15 mouse cellular contexts compared by ENCODE assay signal in the genomic region with DNA sequence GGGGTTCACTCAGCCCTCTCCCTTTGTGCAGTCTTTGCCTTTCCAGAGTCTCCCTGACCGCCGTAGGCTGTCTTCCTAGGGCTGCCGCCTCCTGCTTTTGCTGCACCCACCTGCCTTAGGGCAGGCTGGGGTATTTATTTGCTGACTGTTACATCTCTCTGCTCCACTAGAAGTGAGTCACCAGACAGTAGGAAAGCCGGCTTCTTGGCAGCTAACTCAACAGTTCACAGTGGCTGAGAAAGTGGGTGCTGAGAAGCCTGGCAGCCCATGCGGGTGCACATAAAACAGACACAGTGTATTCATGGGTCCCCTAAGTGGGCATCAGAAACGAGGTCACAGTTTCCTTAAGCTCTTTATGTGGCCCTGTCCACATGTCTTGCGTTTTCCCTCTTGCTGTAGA. TPM values are rescaled to one million over a fixed set of nuclear protein-coding genes. Genes with fewer than 3 reads are reported as not detected.
DNase-seq lines count a peak whose midpoint lies in the region; ATAC-seq lines count a peak whose summit lies in the region.
"Had no signal": no experiment of that assay in that cellular context is flagged by ENCODE, and none has a peak within 500 bp of the region (broad histone marks: within the 10 kb centered on the region; RNA-seq: fewer than 3 reads in every experiment).

No protein-coding gene starts in this region.

- no peak for ATAC-seq in heart, embryonic 12.5 days (ENCODE audit: insufficient number of reproducible peaks, low FRiP score)
- no peak for ATAC-seq in hindbrain, embryonic 12.5 days (ENCODE audit: low FRiP score)
- ATAC-seq: forebrain, embryonic 15.5 days; liver, embryonic 12.5 days; midbrain, embryonic 13.5 days had no signal

- H3K4me3 ChIP-seq in heart, embryonic 12.5 days, result no peak overlapping the region
- no peak overlapping the region for H3K4me3 ChIP-seq in heart, embryonic 10.5 days
- H3K4me3 ChIP-seq in hindbrain, embryonic 12.5 days, result no peak overlapping the region
- H3K4me3 ChIP-seq: forebrain, embryonic 15.5 days; limb, embryonic 10.5 days; liver, embryonic 12.5 days; midbrain, embryonic 13.5 days had no signal

- peak overlapping the region; percentile 22; the same call in 1 of the 2 replicates for H3K27ac ChIP-seq in heart, embryonic 12.5 days (ENCODE audit: poor library complexity, severe bottlenecking)
- no peak overlapping the region; the same call in 1 of the 2 replicates for H3K27ac ChIP-seq in heart, embryonic 10.5 days
- no peak overlapping the region for H3K27ac ChIP-seq in hindbrain, embryonic 12.5 days
- H3K27ac ChIP-seq: forebrain, embryonic 15.5 days; limb, embryonic 10.5 days; liver, embryonic 12.5 days; midbrain, embryonic 13.5 days had no signal

- H3K9me3 ChIP-seq in heart, embryonic 12.5 days (replicated peaks), result no peaks in the 10 kb centered on the region
- H3K9me3 ChIP-seq in heart, embryonic 10.5 days, result no peaks in the 10 kb centered on the region
- H3K9me3 ChIP-seq in hindbrain, embryonic 12.5 days (replicated peaks), result no peaks in the 10 kb centered on the region
- H3K9me3 ChIP-seq: forebrain, embryonic 15.5 days; limb, embryonic 10.5 days; liver, embryonic 12.5 days; midbrain, embryonic 13.5 days had no signal

- no peak for DNase-seq in heart, embryonic 10.5 days (ENCODE audit: low spot score)
- peak; percentile 81 for DNase-seq in right cerebral cortex, adult 18-20 months
- no peak for DNase-seq in right cerebral cortex, postnatal 14 days
- peak; percentile 62 to 77 for DNase-seq in frontal cortex, postnatal 36 days (ENCODE audit: low spot score in 2 of 2)
- DNase-seq in right cerebral cortex, postnatal 36 days (ENCODE audit: low spot score in 2 of 2), result peak; percentile 56 to 73
- DNase-seq: gastrocnemius, postnatal 25 days; kidney, adult 8-10 months; lung, embryonic 14.5 days; spleen, adult 18-20 months had no signal

- WGBS in heart, embryonic 12.5 days, result 82% methylated on average over 7 of the region's 7 CpGs
- WGBS in heart, embryonic 10.5 days, result 89% methylated on average over 7 of the region's 7 CpGs
- WGBS in hindbrain, embryonic 12.5 days, result 93% methylated on average over 7 of the region's 7 CpGs

- H3K9ac ChIP-seq in heart, embryonic 12.5 days, result no peak overlapping the region
- H3K9ac ChIP-seq in hindbrain, embryonic 12.5 days, result no peak overlapping the region
- H3K9ac ChIP-seq: forebrain, embryonic 15.5 days; liver, embryonic 12.5 days; lung, embryonic 14.5 days; midbrain, embryonic 13.5 days had no signal

- H3K4me2 ChIP-seq in heart, embryonic 12.5 days, result no peak overlapping the region
- no peak overlapping the region for H3K4me2 ChIP-seq in hindbrain, embryonic 12.5 days (replicated peaks)
- H3K4me2 ChIP-seq: forebrain, embryonic 15.5 days; liver, embryonic 12.5 days; lung, embryonic 14.5 days; midbrain, embryonic 13.5 days had no signal

- H3K4me1 ChIP-seq in heart, embryonic 12.5 days (replicated peaks), result peaks cover 26% of the 10 kb centered on the region
- peaks cover 33% of the 10 kb centered on the region for H3K4me1 ChIP-seq in heart, embryonic 10.5 days
- peaks cover 10% of the 10 kb centered on the region for H3K4me1 ChIP-seq in hindbrain, embryonic 12.5 days

- H3K27me3 ChIP-seq in heart, embryonic 12.5 days (replicated peaks), result no peaks in the 10 kb centered on the region
- H3K27me3 ChIP-seq in heart, embryonic 10.5 days (ENCODE audit: insufficient read depth, poor library complexity, severe bottlenecking), result 0 out of 2 replicates have a peak, but pooled peaks cover 4% of the 10 kb centered on the region
- H3K27me3 ChIP-seq in hindbrain, embryonic 12.5 days, result 0 out of 2 replicates have a peak, but pooled peaks cover 4% of the 10 kb centered on the region
- H3K27me3 ChIP-seq: forebrain, embryonic 15.5 days had no signal

- H3K36me3 ChIP-seq in heart, embryonic 12.5 days, result peaks cover 36% of the 10 kb centered on the region
- peaks cover 40% of the 10 kb centered on the region for H3K36me3 ChIP-seq in heart, embryonic 10.5 days
- H3K36me3 ChIP-seq in hindbrain, embryonic 12.5 days, result peaks cover 21% of the 10 kb centered on the region
- H3K36me3 ChIP-seq: liver, embryonic 12.5 days had no signal

RNA-seq across cellular contexts. Expression of gene Ift43, which starts 3.5 kb away (rescaled TPM):
- polyA plus RNA-seq in heart, embryonic 12.5 days (2016; fragmentation: Nextera tagmentation; extraction: Ambion mirVana), result 113 and 118 TPM in 2 replicates
- 104 and 114 TPM in 2 replicates for polyA plus RNA-seq in heart, embryonic 10.5 days (2016; fragmentation: Nextera tagmentation; extraction: Ambion mirVana)
- 83.4 and 90.1 TPM in 2 replicates for polyA plus RNA-seq in hindbrain, embryonic 12.5 days (2016; fragmentation: Nextera tagmentation; extraction: Ambion mirVana)

RNA-seq across cellular contexts. Expression of gene Tgfb3, which starts 7.0 kb away (rescaled TPM):
- 24.2 and 24.5 TPM in 2 replicates for polyA plus RNA-seq in heart, embryonic 12.5 days (2016; fragmentation: Nextera tagmentation; extraction: Ambion mirVana)
- 13.0 and 15.3 TPM in 2 replicates for polyA plus RNA-seq in heart, embryonic 10.5 days (2016; fragmentation: Nextera tagmentation; extraction: Ambion mirVana)
- 19.9 and 24.6 TPM in 2 replicates for polyA plus RNA-seq in hindbrain, embryonic 12.5 days (2016; fragmentation: Nextera tagmentation; extraction: Ambion mirVana)

Comparison
In these comparisons a context has a peak if more than half of its experiments do, and no peak if none do; other contexts are left out.
1. DNase-seq: peak in right cerebral cortex, adult 18-20 months (single experiment), frontal cortex, postnatal 36 days (2 of 2) and right cerebral cortex, postnatal 36 days (2 of 2); none in heart, embryonic 10.5 days (single experiment) and right cerebral cortex, postnatal 14 days (single experiment).